Mouse (Mus musculus) hindbrain, embryonic 15.5 days (tissue): ENCODE measurements around the gene Mafk. TPM values are rescaled to one million over a fixed set of nuclear protein-coding genes. Genes with fewer than 3 reads are reported as not detected.
"Not testable (repeated sequence)": the region's sequence is repeated elsewhere in the genome, so short reads cannot be mapped to it uniquely, and the experiment has no call there.

Experiments
- ATAC-seq: fragments of 200-750 bp; cut with Nextera tagmentation; 2 replicates; pipeline ENCODE4 v1.8.0; 2017; ENCODE audit warnings: low read depth, moderate number of reproducible peaks, moderate TSS enrichment; ENCODE audit not compliant: low FRiP score
- H3K27ac ChIP-seq: fragments of 300-500 bp; sonication (generic); replicated peaks from 2 replicates; pipeline ENCODE4 v1.5.1; 2015; ENCODE audit warnings: mild to moderate bottlenecking, inconsistent platforms
- H3K27me3 ChIP-seq: fragments of 300-500 bp; sonication (generic); 2 replicates; pipeline ENCODE4 v1.6.1; 2015; ENCODE audit warnings: control low read depth, inconsistent platforms
- H3K36me3 ChIP-seq: fragments of 300-500 bp; sonication (generic); 2 replicates; pipeline ENCODE4 v1.6.1; 2015; ENCODE audit warnings: control low read depth, inconsistent platforms
- H3K4me1 ChIP-seq: fragments of 300-500 bp; sonication (generic); replicated peaks from 2 replicates; pipeline ENCODE4 v1.6.1; 2015; ENCODE audit warnings: control low read depth, inconsistent platforms
- H3K4me2 ChIP-seq: fragments of 300-500 bp; sonication (generic); 2 replicates; pipeline ENCODE4 v1.6.1; 2015; ENCODE audit warnings: moderate library complexity, mild to moderate bottlenecking, inconsistent platforms
- H3K4me3 ChIP-seq: fragments of 300-500 bp; sonication (generic); 2 replicates; pipeline ENCODE4 v1.5.1; 2015; ENCODE audit warnings: mild to moderate bottlenecking, inconsistent platforms
- H3K9ac ChIP-seq: fragments of 300-500 bp; sonication (generic); 2 replicates; pipeline ENCODE4 v1.6.1; 2015; ENCODE audit warnings: inconsistent platforms
- H3K9me3 ChIP-seq: fragments of 300-500 bp; sonication (generic); 2 replicates; pipeline ENCODE4 v1.6.1; 2016; ENCODE audit warnings: control low read depth, inconsistent platforms
- WGBS: fragments of 180-500 bp; shearing (Covaris S2); methylation state at CpG from one replicate; pipeline ENCODE4 v1.1.7; 2015; 5-methylcytosine and 5-hydroxymethylcytosine counted together
- polyA plus RNA-seq: library from polyadenylated mRNA; unstranded; fragments of >200 nt; fragmentation: Nextera tagmentation; extraction: Ambion mirVana; gene quantifications from 2 replicates; pipeline ENCODE4 v1.2.1, GENCODE M21; 2015

Gene Mafk
- polyA plus RNA-seq = 11.7 and 13.5 TPM in 2 replicates

DNA sequence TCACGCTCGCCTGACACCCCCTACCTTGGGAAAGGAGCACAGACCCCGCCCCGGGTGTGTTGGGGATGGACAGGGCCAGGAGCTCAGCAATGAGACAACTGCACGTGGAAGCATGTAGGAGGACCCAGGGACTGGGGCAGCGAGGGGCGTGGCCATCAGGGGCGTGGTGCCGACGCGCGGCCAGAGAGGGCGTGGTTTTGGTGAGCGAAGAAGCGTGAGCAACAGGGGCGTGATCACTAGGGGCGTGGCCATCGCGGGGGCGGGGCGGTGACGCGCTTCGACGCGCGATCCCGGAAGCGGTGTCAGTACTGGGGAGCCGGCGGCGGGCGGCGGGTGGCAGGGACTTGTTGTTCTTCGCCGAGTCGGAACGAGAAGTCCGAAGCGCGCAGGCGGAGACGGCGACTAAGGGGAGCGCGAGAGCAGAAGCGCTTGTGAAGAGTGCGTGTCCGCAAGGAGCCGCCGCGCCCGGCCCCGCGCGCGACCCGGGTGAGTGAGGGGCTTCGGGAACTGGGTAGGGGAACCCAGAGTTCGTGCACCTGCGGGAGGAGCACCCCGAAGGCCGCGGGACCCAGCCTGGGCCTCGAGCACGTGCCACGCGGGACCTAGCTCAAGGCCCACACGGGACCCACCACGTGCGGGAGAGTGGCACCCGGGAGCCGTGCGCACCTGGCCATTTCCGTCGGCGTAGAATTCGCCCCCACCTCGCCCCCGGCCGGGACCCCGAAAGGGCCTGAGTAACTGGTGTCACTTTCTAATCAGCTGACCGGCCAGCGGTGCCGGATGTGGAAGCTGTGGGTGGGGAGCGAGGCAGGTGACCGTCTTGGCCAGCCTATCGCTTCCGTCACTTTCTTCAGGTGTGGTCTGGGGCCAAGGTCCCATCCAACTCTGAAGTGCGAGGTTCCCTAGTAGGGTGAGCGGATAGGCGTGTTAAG lies at the start of gene Mafk:
Gene Mafk (plus strand): TSS at position 287 of the 932 bp plus-strand sequence.
- Histone ChIP-seq H3K27me3 (0 out of 2 replicates have a peak, but pooled peaks cover 5% of the 10 kb centered on the region), H3K4me1 (peaks cover 29% of the 10 kb centered on the region), H3K9ac (peak within 1 kb of the TSS; percentile 47), H3K4me3 (peak within 1 kb of the TSS; percentile 74), H3K27ac (peak within 1 kb of the TSS; percentile 56), H3K9me3 (no peaks in the 10 kb centered on the region), H3K4me2 (peak within 1 kb of the TSS; percentile 95), H3K36me3 (no peaks in the 10 kb centered on the region)
- under 1% methylated on average over 86 of the region's 92 CpGs for WGBS
- peak; percentile 85 for ATAC-seq

DNA sequence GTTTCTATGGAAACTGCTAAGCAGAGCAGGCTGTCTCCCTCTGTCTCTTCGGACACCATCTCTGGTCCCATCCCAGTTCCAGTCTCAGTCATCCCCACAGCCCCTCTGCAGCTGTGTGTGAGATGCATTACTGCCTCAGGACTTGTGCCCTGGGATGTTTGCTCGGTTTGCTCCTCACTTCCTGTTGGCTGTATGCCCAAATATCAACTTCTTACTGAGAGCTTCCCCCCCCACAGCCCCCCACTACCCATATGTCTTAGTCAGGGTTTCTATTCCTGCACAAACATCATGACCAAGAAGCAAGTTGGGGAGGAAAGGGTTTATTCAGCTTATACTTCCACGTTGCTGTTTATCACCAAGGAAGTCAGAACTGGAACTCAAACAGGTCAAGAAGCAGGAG lies 48.7 kb upstream of the Mafk start:
- not testable (repeated sequence) for H3K36me3 ChIP-seq, H3K27ac ChIP-seq, H3K4me3 ChIP-seq, H3K27me3 ChIP-seq, H3K4me2 ChIP-seq, H3K9ac ChIP-seq, H3K9me3 ChIP-seq, ATAC-seq, H3K4me1 ChIP-seq
- WGBS = 53% methylated on average over 3 of the region's 3 CpGs

DNA sequence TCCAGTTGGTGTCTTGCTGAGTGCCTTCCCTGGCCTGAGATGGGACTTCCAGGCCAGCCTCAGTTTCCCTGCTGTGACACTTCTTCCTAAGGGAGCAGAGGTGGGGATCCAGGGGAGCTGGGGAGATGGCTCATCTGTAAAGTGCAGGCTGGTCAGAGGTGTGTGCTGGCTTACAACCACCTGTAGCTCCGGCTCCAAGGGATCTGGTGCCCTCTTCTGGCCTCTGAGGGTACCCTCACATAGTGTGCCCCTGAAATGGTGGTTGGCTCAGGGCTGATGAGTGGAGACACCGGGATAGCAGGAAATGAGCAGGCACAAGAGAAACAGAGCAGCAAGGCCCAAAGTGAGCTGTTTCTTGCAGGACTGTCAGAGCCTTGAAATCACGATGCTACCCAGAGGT lies 45.5 kb upstream of the Mafk start:
- Histone ChIP-seq H3K27ac (no peak overlapping the region), H3K4me1 (0 out of 2 replicates have a peak, but pooled peaks cover 3% of the 10 kb centered on the region), H3K27me3 (no peaks in the 10 kb centered on the region), H3K4me3 (no peak overlapping the region), H3K4me2 (no peak overlapping the region), H3K9ac (no peak overlapping the region), H3K9me3 (no peaks in the 10 kb centered on the region), H3K36me3 (0 out of 2 replicates have a peak, but pooled peaks cover 5% of the 10 kb centered on the region)
- 7% methylated on average over 3 of the region's 3 CpGs for WGBS
- peak; percentile 39; the same call in 1 of the 2 replicates for ATAC-seq

DNA sequence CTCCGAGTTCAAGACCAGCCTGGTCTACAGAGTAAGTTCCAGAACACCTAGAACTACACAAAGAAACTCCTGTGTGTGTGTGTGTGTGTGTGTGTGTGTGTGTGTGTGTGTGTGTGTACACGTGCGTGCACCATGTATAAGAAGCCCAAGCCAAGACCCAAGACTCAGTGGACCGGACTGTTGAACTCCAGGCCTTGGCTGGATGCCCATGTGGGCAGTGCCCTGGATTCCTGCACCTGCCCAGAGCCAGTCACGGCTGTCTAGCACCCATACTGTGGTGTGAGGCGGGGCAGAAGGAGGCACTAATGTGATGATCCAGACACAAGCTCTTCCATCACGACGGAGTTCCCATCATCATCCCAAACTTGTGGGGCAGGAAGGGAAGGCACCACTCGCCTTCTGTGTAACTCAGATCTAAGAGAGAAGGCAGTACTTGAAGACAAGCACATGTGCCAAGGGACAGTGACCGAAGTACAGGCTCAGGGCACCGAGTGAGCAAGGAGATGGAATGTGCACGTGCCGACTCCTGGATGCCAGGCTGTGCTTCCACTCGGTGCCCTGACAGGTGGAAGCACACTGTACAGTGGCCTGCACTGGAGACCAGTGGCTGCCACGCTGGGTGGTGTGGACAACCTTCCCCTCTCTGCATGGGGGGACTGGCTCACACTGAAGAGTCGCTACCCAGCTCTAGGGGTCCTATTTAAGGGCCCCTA lies 41.7 kb upstream of the Mafk start:
- H3K4me3 ChIP-seq = no peak overlapping the region
- no peaks in the 10 kb centered on the region for H3K27me3 ChIP-seq
- no peaks in the 10 kb centered on the region for H3K9me3 ChIP-seq
- no peak overlapping the region for H3K9ac ChIP-seq
- H3K4me2 ChIP-seq = no peak overlapping the region
- 0 out of 2 replicates have a peak, but pooled peaks cover 3% of the 10 kb centered on the region for H3K4me1 ChIP-seq
- 84% methylated on average over 16 of the region's 16 CpGs for WGBS
- H3K36me3 ChIP-seq = peaks cover 38% of the 10 kb centered on the region
- H3K27ac ChIP-seq = no peak overlapping the region
- no peak for ATAC-seq

DNA sequence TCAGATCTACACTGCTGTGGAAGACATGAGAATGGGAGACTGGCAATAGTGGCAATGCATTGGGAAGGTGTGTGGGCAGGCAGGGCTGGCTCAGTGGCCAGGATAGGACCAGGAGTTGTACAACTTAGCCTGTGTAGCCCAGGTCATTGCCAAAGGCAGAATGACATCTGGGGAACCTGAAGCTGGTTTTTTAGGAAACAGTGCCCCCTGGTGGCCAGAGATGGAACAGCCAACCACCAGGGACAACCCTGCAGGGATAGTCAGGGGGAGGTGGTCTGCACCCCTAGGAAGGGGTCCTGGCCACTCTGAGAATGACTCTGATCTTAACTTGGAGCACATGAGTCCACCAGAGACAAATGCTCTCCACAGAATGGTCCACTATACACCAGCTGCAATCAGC lies 40.8 kb upstream of the Mafk start:
- H3K36me3 ChIP-seq = peaks cover 43% of the 10 kb centered on the region
- 0 out of 2 replicates have a peak, but pooled peaks have one; percentile 24 for ATAC-seq

DNA sequence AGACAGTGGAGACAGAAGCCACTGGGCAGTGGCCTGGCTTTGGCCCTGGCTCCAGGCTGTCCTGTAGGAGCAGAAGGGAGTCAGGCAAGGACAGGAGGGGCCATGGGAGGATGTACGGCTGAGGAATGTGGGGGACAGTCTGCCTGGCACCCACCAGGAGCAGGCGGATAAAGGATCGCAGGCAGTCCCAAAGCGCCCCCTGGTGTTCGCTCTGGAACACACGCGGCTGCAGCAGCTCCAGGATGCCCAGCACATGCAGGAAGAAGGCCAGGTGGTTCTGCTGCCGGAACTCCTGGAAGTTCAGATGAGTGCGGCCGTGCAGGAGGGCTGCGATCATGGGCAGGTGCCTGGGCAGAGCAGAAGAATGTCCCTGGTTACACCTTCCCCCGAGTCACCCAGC lies 36.6 kb upstream of the Mafk start:
- H3K9ac ChIP-seq = no peak overlapping the region
- no peak overlapping the region for H3K4me3 ChIP-seq
- peaks cover 75% of the 10 kb centered on the region for H3K36me3 ChIP-seq
- H3K4me2 ChIP-seq = no peak overlapping the region
- 0 out of 2 replicates have a peak, but pooled peaks cover 3% of the 10 kb centered on the region for H3K4me1 ChIP-seq
- ATAC-seq = no peak
- no peaks in the 10 kb centered on the region for H3K9me3 ChIP-seq
- WGBS = 27% methylated on average over 12 of the region's 12 CpGs
- no peaks in the 10 kb centered on the region for H3K27me3 ChIP-seq
- H3K27ac ChIP-seq = no peak overlapping the region

More for the DNA sequence above, 40.8 kb upstream of the Mafk start:
- H3K4me3 ChIP-seq = no peak overlapping the region
- no peak overlapping the region for H3K4me2 ChIP-seq
- H3K27me3 ChIP-seq = no peaks in the 10 kb centered on the region
- H3K4me1 ChIP-seq = 0 out of 2 replicates have a peak, but pooled peaks cover 3% of the 10 kb centered on the region
- no peak overlapping the region for H3K27ac ChIP-seq
- H3K9me3 ChIP-seq = no peaks in the 10 kb centered on the region
- H3K9ac ChIP-seq = no peak overlapping the region

DNA sequence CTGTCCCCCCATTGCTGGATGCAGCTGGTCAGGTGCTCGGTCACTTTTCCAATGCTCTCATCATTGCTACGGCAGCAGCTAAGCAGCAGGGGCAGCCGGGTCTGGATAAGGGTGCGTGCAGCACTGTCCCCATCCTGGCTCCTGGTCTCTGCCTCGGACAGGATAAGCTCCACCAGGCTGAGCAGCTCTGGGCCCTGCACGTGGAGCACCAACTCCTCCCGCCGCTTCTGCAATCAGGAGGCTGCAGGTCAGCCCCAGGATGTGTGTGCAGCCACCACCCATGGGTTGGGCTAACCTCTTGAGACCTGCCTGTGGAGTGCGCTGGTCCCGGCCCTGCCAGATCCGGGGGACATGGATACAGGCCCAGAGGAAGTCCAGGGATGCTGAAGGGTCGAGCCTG lies 35.2 kb upstream of the Mafk start:
- no peak for ATAC-seq
- 88% methylated on average over 12 of the region's 12 CpGs for WGBS
- no peaks in the 10 kb centered on the region for H3K4me1 ChIP-seq
- no peak overlapping the region for H3K9ac ChIP-seq
- H3K4me3 ChIP-seq = no peak overlapping the region
- H3K36me3 ChIP-seq = peaks cover 82% of the 10 kb centered on the region
- no peak overlapping the region for H3K27ac ChIP-seq
- no peaks in the 10 kb centered on the region for H3K27me3 ChIP-seq
- no peaks in the 10 kb centered on the region for H3K9me3 ChIP-seq
- H3K4me2 ChIP-seq = no peak overlapping the region

DNA sequence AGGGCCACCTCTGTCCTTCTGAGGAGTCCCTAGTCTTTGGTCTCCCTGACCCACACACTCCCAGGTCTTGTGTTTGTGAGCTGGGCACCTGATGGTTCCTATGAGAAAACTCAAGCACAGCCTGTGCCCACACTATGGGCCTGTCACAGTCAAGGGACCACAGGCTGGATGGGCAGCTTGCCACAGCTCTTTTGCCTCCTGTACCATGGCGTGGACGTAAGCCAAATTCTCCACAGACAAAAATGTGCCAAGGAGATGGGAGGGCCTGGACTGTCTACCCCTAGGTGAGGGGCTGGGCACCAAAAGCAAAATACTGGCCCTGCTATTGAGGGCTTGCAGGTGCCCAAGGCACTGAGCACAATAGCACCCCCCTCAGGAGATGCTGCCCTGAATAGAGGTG lies 34.7 kb upstream of the Mafk start:
- H3K36me3 ChIP-seq = peaks cover 82% of the 10 kb centered on the region
- WGBS = 83% methylated on average over 2 of the region's 2 CpGs
- no peaks in the 10 kb centered on the region for H3K9me3 ChIP-seq

DNA sequence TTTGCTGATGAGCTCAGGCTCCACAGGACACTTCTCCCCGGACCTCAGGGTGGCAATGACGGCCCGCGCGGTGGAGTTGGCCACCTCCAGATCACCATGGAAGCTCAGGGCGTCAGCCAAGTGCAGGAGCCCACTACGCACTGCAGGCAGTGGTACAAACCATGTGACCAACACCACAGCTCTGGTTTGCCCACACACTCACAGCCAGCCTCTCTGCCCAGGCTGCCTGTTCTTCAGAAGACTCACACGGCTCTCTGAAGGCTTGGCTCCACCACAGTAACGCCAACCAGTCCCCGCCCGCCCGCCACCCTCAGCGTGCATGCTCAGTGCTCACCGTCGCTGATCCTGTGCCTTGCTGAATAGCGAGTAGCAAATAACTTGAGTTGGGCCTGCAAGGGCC lies 33.2 kb upstream of the Mafk start:
- ATAC-seq = no peak
- Histone ChIP-seq H3K27ac (no peak overlapping the region), H3K9me3 (no peaks in the 10 kb centered on the region), H3K9ac (no peak overlapping the region), H3K36me3 (peaks cover 84% of the 10 kb centered on the region), H3K27me3 (no peaks in the 10 kb centered on the region), H3K4me3 (no peak overlapping the region), H3K4me2 (no peak overlapping the region), H3K4me1 (no peaks in the 10 kb centered on the region)
- WGBS = 90% methylated on average over 16 of the region's 16 CpGs

More for the DNA sequence above, 34.7 kb upstream of the Mafk start:
- no peak overlapping the region for H3K9ac ChIP-seq
- H3K4me1 ChIP-seq = no peaks in the 10 kb centered on the region
- no peak for ATAC-seq
- H3K27ac ChIP-seq = no peak overlapping the region
- no peak overlapping the region for H3K4me3 ChIP-seq
- no peak overlapping the region for H3K4me2 ChIP-seq
- no peaks in the 10 kb centered on the region for H3K27me3 ChIP-seq

DNA sequence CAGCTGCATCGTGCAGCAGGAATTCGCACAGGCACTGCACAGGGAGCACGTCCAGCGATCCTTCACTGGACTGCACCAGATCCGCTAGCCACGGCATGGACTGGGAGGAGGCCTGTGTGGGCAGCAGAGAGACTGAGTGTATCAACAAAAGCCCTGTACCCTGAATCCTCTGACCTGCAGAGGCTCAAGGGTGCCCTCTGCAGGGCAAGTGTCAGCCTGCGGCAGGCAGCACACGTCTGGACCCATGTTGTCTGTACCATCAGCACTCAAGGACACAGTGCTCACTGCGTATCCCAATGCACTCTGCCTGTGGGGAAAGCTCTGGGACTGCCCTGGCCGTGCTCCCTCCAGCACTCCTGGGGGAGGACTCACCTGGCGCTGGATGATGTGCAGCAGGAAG lies 27.0 kb upstream of the Mafk start:
- no peak for ATAC-seq
- H3K36me3 ChIP-seq = peaks cover 93% of the 10 kb centered on the region
- H3K4me2 ChIP-seq = no peak overlapping the region
- no peak overlapping the region for H3K27ac ChIP-seq
- no peak overlapping the region for H3K4me3 ChIP-seq
- H3K9ac ChIP-seq = no peak overlapping the region
- WGBS = 72% methylated on average over 11 of the region's 11 CpGs
- no peaks in the 10 kb centered on the region for H3K4me1 ChIP-seq
- H3K9me3 ChIP-seq = no peaks in the 10 kb centered on the region
- H3K27me3 ChIP-seq = no peaks in the 10 kb centered on the region

DNA sequence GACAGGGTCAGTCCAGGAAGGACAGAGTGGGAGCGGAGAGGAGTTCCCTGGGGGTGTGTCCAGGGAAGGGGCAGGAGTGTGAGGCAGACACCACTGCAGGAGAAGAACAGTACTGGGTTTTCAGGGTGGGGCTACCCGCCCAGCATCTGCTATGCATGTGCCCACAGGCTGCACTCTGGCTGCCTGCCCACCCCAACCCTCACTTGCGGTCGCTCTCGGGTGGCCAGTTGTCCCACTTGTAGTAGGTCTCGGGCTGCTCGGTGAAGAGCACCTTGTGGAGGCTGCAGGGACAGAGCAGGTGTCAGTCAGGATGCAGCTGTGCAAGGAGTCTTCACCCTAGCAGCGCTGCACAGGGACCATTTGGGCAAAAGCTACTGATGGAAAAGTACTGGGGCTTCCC lies 23.1 kb upstream of the Mafk start:
- Histone ChIP-seq H3K4me2 (no peak overlapping the region), H3K9me3 (no peaks in the 10 kb centered on the region), H3K27ac (no peak overlapping the region), H3K9ac (no peak overlapping the region), H3K4me3 (no peak overlapping the region), H3K27me3 (no peaks in the 10 kb centered on the region), H3K4me1 (no peaks in the 10 kb centered on the region), H3K36me3 (peaks cover 90% of the 10 kb centered on the region)
- WGBS = 94% methylated on average over 8 of the region's 8 CpGs
- ATAC-seq = no peak
